Mouse (Mus musculus) spleen, adult 2 months (tissue): ENCODE measurements around the gene Qrich2. TPM values are rescaled to one million over a fixed set of nuclear protein-coding genes. Genes with fewer than 3 reads are reported as not detected.
"Not testable (repeated sequence)": the region's sequence is repeated elsewhere in the genome, so short reads cannot be mapped to it uniquely, and the experiment has no call there.

ENCODE experiments used
- DNase-seq, 2 experiments: peaks; one replicate each; pipeline versions ENCODE4 v3.0.0 to v3.0.0-alpha.2; 2012 to 2021; ENCODE audit warnings: low spot score in 2 of 2, low read depth in 1 of 2
- H3K27ac ChIP-seq: fragments of 200-500 bp; 2 replicates; pipeline ENCODE4 v1.5.1; 2012; ENCODE audit warnings: low read length, inconsistent platforms; ENCODE audit not compliant: insufficient read depth
- H3K27me3 ChIP-seq: fragments of 200-500 bp; 2 replicates; pipeline ENCODE4 v1.6.1; 2012; ENCODE audit warnings: mild to moderate bottlenecking, moderate library complexity, low read length, inconsistent platforms; ENCODE audit not compliant: control insufficient read depth, insufficient read depth
- H3K36me3 ChIP-seq: fragments of 200-500 bp; 2 replicates; pipeline ENCODE4 v1.6.1; 2012; ENCODE audit warnings: mild to moderate bottlenecking, low read length, inconsistent platforms; ENCODE audit not compliant: control insufficient read depth, insufficient read depth
- H3K4me1 ChIP-seq: fragments of 200-500 bp; 2 replicates; pipeline ENCODE4 v1.6.1; 2011; ENCODE audit warnings: inconsistent platforms; ENCODE audit not compliant: control insufficient read depth, insufficient read depth, insufficient read length
- H3K4me3 ChIP-seq: fragments of 200-500 bp; 2 replicates; pipeline ENCODE4 v1.5.1; 2011; ENCODE audit warnings: mild to moderate bottlenecking, inconsistent platforms; ENCODE audit not compliant: insufficient read depth, insufficient read length; ENCODE audit errors: extremely low read depth
- CTCF ChIP-seq: fragments of 200-500 bp; IDR thresholded peaks from 2 replicates; pipeline ENCODE4 v1.5.1; 2011; ENCODE audit warnings: mild to moderate bottlenecking, inconsistent platforms; ENCODE audit not compliant: insufficient read depth, insufficient read length, insufficient replicate concordance; ENCODE audit errors: extremely low read depth
- POLR2A ChIP-seq: fragments of 200-500 bp; IDR thresholded peaks from 2 replicates; pipeline ENCODE4 v1.6.1; 2011; ENCODE audit warnings: low read depth, low read length, inconsistent platforms
- WGBS: fragments of 180-500 bp; shearing (Covaris S2); methylation state at CpG from one replicate; pipeline ENCODE4 v1.1.7; 2018; 5-methylcytosine and 5-hydroxymethylcytosine counted together
- polyA plus RNA-seq: library from polyadenylated mRNA; depleted of rRNA; stranded (reverse); fragments of >200 nt; gene quantifications from 2 replicates; pipeline ENCODE4 v1.2.3, GENCODE M21; 2012

Qrich2 gene
- polyA plus RNA-seq, 1 experiment, result 0.14 TPM

- H3K27ac ChIP-seq, result no peak overlapping the region; the same call in 1 of the 2 replicates
- no peaks in the 10 kb centered on the region for H3K27me3 ChIP-seq
- no peak overlapping the region for H3K4me3 ChIP-seq
- no peaks in the 10 kb centered on the region for H3K36me3 ChIP-seq
- TF ChIP-seq POLR2A (no peak), CTCF (no peak)
- 70% methylated on average over 13 of the region's 13 CpGs for WGBS
- no peaks in the 10 kb centered on the region; the same call in 1 of the 2 replicates for H3K4me1 ChIP-seq
- no peak for DNase-seq
Measured at GRCm38 (mm10) chr11:116494474-116495174, 28.6 kb upstream of the Qrich2 start.

GRCm38 (mm10) chr11:116493795-116494252 lies 27.8 kb upstream of the Qrich2 start, which contains the start of gene Prpsap1:
Gene Prpsap1 (minus strand): TSS chr11:116494202.
- TF ChIP-seq POLR2A (no peak), CTCF (peak; percentile 71; the same call in 1 of the 2 replicates)
- WGBS, result 25% methylated on average over 4 of the region's 4 CpGs
- Histone ChIP-seq H3K27ac (no peak within 1 kb of the TSS; the same call in 1 of the 2 replicates), H3K36me3 (no peaks in the 10 kb centered on the region), H3K27me3 (no peaks in the 10 kb centered on the region), H3K4me3 (no peak within 1 kb of the TSS), H3K4me1 (peaks cover 3% of the 10 kb centered on the region)
- peak; percentile 49 to 58 for DNase-seq

- Histone ChIP-seq H3K27me3 (no peaks in the 10 kb centered on the region), H3K4me1 (peaks cover 3% of the 10 kb centered on the region; the same call in 1 of the 2 replicates), H3K4me3 (no peak overlapping the region), H3K36me3 (no peaks in the 10 kb centered on the region), H3K27ac (no peak overlapping the region)
- TF ChIP-seq POLR2A, result no peak
- TF ChIP-seq CTCF, result no peak
- DNase-seq, result no peak
- WGBS, result 60% methylated on average over 5 of the region's 5 CpGs
Measured at GRCm38 (mm10) chr11:116493191-116493590, 27.1 kb upstream of the Qrich2 start.

- DNase-seq, H3K4me1 ChIP-seq, H3K4me3 ChIP-seq, H3K27me3 ChIP-seq, H3K36me3 ChIP-seq, H3K27ac ChIP-seq: not testable (repeated sequence)
- WGBS, result 92% methylated on average over 1 of the region's 1 CpGs
Measured at GRCm38 (mm10) chr11:116492507-116492906, 26.5 kb upstream of the Qrich2 start.

GRCm38 (mm10) chr11:116491338-116491737 lies 25.3 kb upstream of the Qrich2 start:
- Histone ChIP-seq H3K36me3 (no peaks in the 10 kb centered on the region), H3K4me1 (peaks cover 3% of the 10 kb centered on the region; the same call in 1 of the 2 replicates), H3K27me3 (no peaks in the 10 kb centered on the region), H3K27ac (no peak overlapping the region), H3K4me3 (no peak overlapping the region)
- 78% methylated on average over 6 of the region's 6 CpGs for WGBS
- TF ChIP-seq POLR2A (no peak), CTCF (no peak)
- no peak for DNase-seq

GRCm38 (mm10) chr11:116490232-116491107 lies 24.4 kb upstream of the Qrich2 start:
- WGBS, result under 1% methylated on average over 62 of the region's 62 CpGs
- H3K27ac ChIP-seq, result peak overlapping the region; percentile 88
- TF ChIP-seq CTCF, result no peak
- peak; percentile 75 for TF ChIP-seq POLR2A

More at GRCm38 (mm10) chr11:116490232-116491107, 24.4 kb upstream of the Qrich2 start:
- Histone ChIP-seq H3K4me3 (peak overlapping the region; percentile 84), H3K36me3 (peaks cover 3% of the 10 kb centered on the region), H3K27me3 (no peaks in the 10 kb centered on the region), H3K4me1 (peaks cover 3% of the 10 kb centered on the region; the same call in 1 of the 2 replicates)
- DNase-seq, result peak; percentile 86 to 87
